Mouse (Mus musculus) myocyte (in vitro differentiated cells): ENCODE measurements around the gene Mvp. TPM values are rescaled to one million over a fixed set of nuclear protein-coding genes. Genes with fewer than 3 reads are reported as not detected.

Source experiments
- H3K27me3 ChIP-seq: one replicate; pipeline ENCODE4 v1.6.1; 2011; ENCODE audit not compliant: control insufficient read depth, insufficient read depth, insufficient read length
- H3K36me3 ChIP-seq: one replicate; pipeline ENCODE4 v1.6.1; 2011; ENCODE audit not compliant: control insufficient read depth, insufficient read depth
- H3K4me2 ChIP-seq: one replicate; pipeline ENCODE4 v1.6.1; 2011; ENCODE audit warnings: low read depth, control low read depth
- H3K4me3 ChIP-seq: one replicate; pipeline ENCODE4 v1.5.1; 2011; ENCODE audit warnings: mild to moderate bottlenecking, control low read depth, moderate library complexity
- H3K79me2 ChIP-seq: one replicate; pipeline ENCODE4 v1.6.1; 2011; ENCODE audit not compliant: control insufficient read depth, insufficient read depth
- H3ac ChIP-seq: one replicate; pipeline ENCODE4 v1.6.1; 2011; ENCODE audit not compliant: control insufficient read depth, insufficient read length
- CEBPB ChIP-seq: IDR thresholded peaks from 2 replicates; pipeline ENCODE4 v1.6.1; 2011; ENCODE audit warnings: mild to moderate bottlenecking, moderate library complexity; ENCODE audit not compliant: poor library complexity, insufficient read depth, severe bottlenecking
- E2F4 ChIP-seq: IDR thresholded peaks from one replicate; pipeline ENCODE4 v1.6.1; 2011; ENCODE audit warnings: mild to moderate bottlenecking, control low read depth, moderate library complexity; ENCODE audit not compliant: insufficient read depth
- MAX ChIP-seq: IDR thresholded peaks from one replicate; pipeline ENCODE4 v1.6.1; 2011; ENCODE audit warnings: low read depth, mild to moderate bottlenecking, control low read depth
- MYOD1 ChIP-seq, 3 experiments: IDR thresholded peaks; one replicate each; pipeline ENCODE4 v1.6.1; 2011; ENCODE audit warnings: control low read depth in 2 of 3, low read depth in 2 of 3, mild to moderate bottlenecking in 2 of 3, moderate library complexity in 1 of 3; ENCODE audit not compliant: insufficient read length in 2 of 3, control insufficient read depth in 1 of 3
- MYOG ChIP-seq, 3 experiments: IDR thresholded peaks; one replicate each; pipeline ENCODE4 v1.6.1; 2011; ENCODE audit warnings: control low read depth in 2 of 3, low read depth in 2 of 3, mild to moderate bottlenecking in 2 of 3; ENCODE audit not compliant: insufficient read length in 2 of 3, control insufficient read depth in 1 of 3, insufficient read depth in 1 of 3
- POLR2A ChIP-seq: IDR thresholded peaks from one replicate; pipeline ENCODE4 v1.6.1; 2011; ENCODE audit warnings: low read depth, mild to moderate bottlenecking, control low read depth, moderate library complexity; ENCODE audit not compliant: insufficient read length
- POLR2AphosphoS2 ChIP-seq: IDR thresholded peaks from one replicate; pipeline ENCODE4 v1.6.1; 2011; ENCODE audit warnings: low read depth, control low read depth; ENCODE audit not compliant: insufficient read length
- REST ChIP-seq: IDR thresholded peaks from one replicate; pipeline ENCODE4 v1.6.1; 2011; ENCODE audit warnings: mild to moderate bottlenecking, control low read depth, moderate library complexity; ENCODE audit not compliant: insufficient read depth, insufficient read length
- SRF ChIP-seq: IDR thresholded peaks from one replicate; pipeline ENCODE4 v1.6.1; 2011; ENCODE audit warnings: low read depth; ENCODE audit not compliant: control insufficient read depth, insufficient read length
- TCF12 ChIP-seq: IDR thresholded peaks from one replicate; pipeline ENCODE4 v1.6.1; 2011; ENCODE audit warnings: mild to moderate bottlenecking, control low read depth; ENCODE audit not compliant: poor library complexity, insufficient read depth, severe bottlenecking
- TCF3 ChIP-seq: IDR thresholded peaks from one replicate; pipeline ENCODE4 v1.6.1; 2011; ENCODE audit warnings: low read depth, control low read depth; ENCODE audit not compliant: insufficient read length
- USF1 ChIP-seq: IDR thresholded peaks from one replicate; pipeline ENCODE4 v1.6.1; 2011; ENCODE audit warnings: low read depth, mild to moderate bottlenecking, control low read depth, moderate library complexity
- polyA plus RNA-seq: library from polyadenylated mRNA; unstranded; fragments of >200 nt; fragmentation: generic; extraction: Trizol; gene quantifications from one replicate; pipeline ENCODE4 v1.2.1, GENCODE M21; 2012; ENCODE audit warnings: missing spikeins

Mvp gene
- polyA plus RNA-seq, 1 experiment, result 111 TPM

- no peak overlapping the region for H3K4me3 ChIP-seq
- H3K36me3 ChIP-seq, result no peaks in the 10 kb centered on the region
- H3K4me2 ChIP-seq, result no peak overlapping the region
- H3ac ChIP-seq, result no peak overlapping the region
- TF ChIP-seq POLR2AphosphoS2, result no peak
- TF ChIP-seq MAX, result no peak
- no peak for TF ChIP-seq MYOG (IDR thresholded peaks at IDR 0.05; ENCODE audit: control insufficient read depth in 1 of 3, insufficient read depth in 1 of 3, insufficient read length in 2 of 3, low read depth in 2 of 3)
- no peak for TF ChIP-seq MYOD1 (IDR thresholded peaks at IDR 0.05; ENCODE audit: control insufficient read depth in 1 of 3, insufficient read length in 2 of 3, low read depth in 2 of 3)
- no peak for TF ChIP-seq REST
- no peak for TF ChIP-seq E2F4
- no peak for TF ChIP-seq USF1
- H3K79me2 ChIP-seq, result no peaks in the 10 kb centered on the region
- H3K27me3 ChIP-seq, result peaks cover 63% of the 10 kb centered on the region
These were observed 48.9 kb downstream of the Mvp start for GRCm38 (mm10) chr7:126965568-126965967.

GRCm38 (mm10) chr7:126963548-126964286 lies 50.7 kb downstream of the Mvp start:
- Histone ChIP-seq H3K36me3 (no peaks in the 10 kb centered on the region), H3K27me3 (peaks cover 71% of the 10 kb centered on the region), H3K4me3 (no peak overlapping the region), H3ac (no peak overlapping the region), H3K4me2 (no peak overlapping the region), H3K79me2 (no peaks in the 10 kb centered on the region)
- no peak for TF ChIP-seq USF1
- TF ChIP-seq POLR2A, result no peak
- TF ChIP-seq MYOD1 (IDR thresholded peaks at IDR 0.05; ENCODE audit: control insufficient read depth in 1 of 3, insufficient read length in 2 of 3, low read depth in 2 of 3), result no peak
- no peak for TF ChIP-seq SRF
- TF ChIP-seq REST, result no peak
- TF ChIP-seq MAX, result no peak
- no peak for TF ChIP-seq POLR2AphosphoS2
- TF ChIP-seq TCF3, result no peak
- TF ChIP-seq MYOG (IDR thresholded peaks at IDR 0.05; ENCODE audit: control insufficient read depth in 1 of 3, insufficient read depth in 1 of 3, insufficient read length in 2 of 3, low read depth in 2 of 3), result no peak
- no peak for TF ChIP-seq E2F4

GRCm38 (mm10) chr7:126961965-126962364 lies 52.5 kb downstream of the Mvp start:
- H3K27me3 ChIP-seq, result peaks cover 75% of the 10 kb centered on the region
- H3K36me3 ChIP-seq, result no peaks in the 10 kb centered on the region
- H3K79me2 ChIP-seq, result no peaks in the 10 kb centered on the region
- TF ChIP-seq MYOG (IDR thresholded peaks at IDR 0.05; ENCODE audit: control insufficient read depth in 1 of 3, insufficient read depth in 1 of 3, insufficient read length in 2 of 3, low read depth in 2 of 3), result no peak
- no peak for TF ChIP-seq POLR2AphosphoS2
- no peak for TF ChIP-seq TCF12
- no peak for TF ChIP-seq MYOD1 (IDR thresholded peaks at IDR 0.05; ENCODE audit: control insufficient read depth in 1 of 3, insufficient read length in 2 of 3, low read depth in 2 of 3)
- no peak for TF ChIP-seq POLR2A
- no peak for TF ChIP-seq USF1
- no peak for TF ChIP-seq CEBPB
- TF ChIP-seq E2F4, result no peak
- TF ChIP-seq REST, result no peak
- no peak for TF ChIP-seq MAX
- no peak for TF ChIP-seq TCF3
- no peak overlapping the region for H3K4me3 ChIP-seq
- H3K4me2 ChIP-seq, result no peak overlapping the region
- H3ac ChIP-seq, result no peak overlapping the region

DNA sequence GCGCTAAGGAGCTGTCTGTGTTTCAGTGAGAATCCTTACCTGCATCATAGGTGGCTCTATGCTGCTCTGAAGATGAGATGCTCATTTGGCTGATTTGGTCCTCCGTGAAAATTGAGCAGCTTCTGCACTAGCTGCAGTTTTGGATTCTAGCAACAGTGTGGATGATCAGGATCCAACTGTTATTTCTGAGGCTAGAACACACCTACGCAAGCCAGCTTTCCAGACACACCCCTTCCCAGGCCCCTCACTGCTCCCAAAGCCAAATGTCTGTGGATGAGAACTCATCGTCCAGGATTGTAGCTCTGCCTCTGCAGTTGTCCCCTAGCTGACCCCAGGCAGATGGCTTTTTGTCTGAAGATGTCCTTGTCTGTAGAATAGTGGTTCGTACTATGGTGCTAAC lies 53.3 kb downstream of the Mvp start:
- Histone ChIP-seq H3K79me2 (no peaks in the 10 kb centered on the region), H3K27me3 (peaks cover 68% of the 10 kb centered on the region)
- TF ChIP-seq E2F4 (no peak), MAX (no peak), REST (no peak), CEBPB (no peak), POLR2AphosphoS2 (no peak), MYOG (IDR thresholded peaks at IDR 0.05; ENCODE audit: control insufficient read depth in 1 of 3, insufficient read depth in 1 of 3, insufficient read length in 2 of 3, low read depth in 2 of 3) (no peak), TCF3 (no peak)

DNA sequence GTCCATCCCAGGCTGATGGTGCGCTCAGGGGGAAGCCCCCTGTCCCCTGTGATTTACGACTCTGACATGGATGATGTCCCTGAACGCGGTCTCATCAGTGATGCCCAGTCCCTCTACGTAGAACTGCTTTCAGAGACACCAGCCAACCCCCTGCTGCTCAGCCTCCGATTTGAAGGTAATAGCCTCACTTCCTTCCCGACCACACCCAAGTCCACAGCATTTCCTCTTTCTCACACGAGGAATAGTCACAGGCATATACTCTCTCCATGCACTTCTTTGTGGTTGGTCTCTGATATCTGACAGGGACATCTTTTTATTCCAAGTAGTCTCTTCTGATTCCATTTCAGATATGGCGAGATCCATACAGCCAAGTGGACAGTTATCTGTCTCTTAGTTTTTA lies 54.6 kb downstream of the Mvp start:
- H3K4me2 ChIP-seq, result no peak overlapping the region
- peaks cover 59% of the 10 kb centered on the region for H3K27me3 ChIP-seq
- H3ac ChIP-seq, result no peak overlapping the region
- H3K36me3 ChIP-seq, result no peaks in the 10 kb centered on the region
- no peak overlapping the region for H3K4me3 ChIP-seq
- TF ChIP-seq CEBPB (no peak), MYOD1 (IDR thresholded peaks at IDR 0.05; ENCODE audit: control insufficient read depth in 1 of 3, insufficient read length in 2 of 3, low read depth in 2 of 3) (peak in 1 of 3 experiments; percentile 40)
- no peaks in the 10 kb centered on the region for H3K79me2 ChIP-seq

More for the DNA sequence above, 53.3 kb downstream of the Mvp start:
- Histone ChIP-seq H3K4me3 (no peak overlapping the region), H3K36me3 (no peaks in the 10 kb centered on the region), H3K4me2 (no peak overlapping the region), H3ac (no peak overlapping the region)
